Mouse (Mus musculus) frontal cortex, postnatal 25 days (tissue): Measurements from ENCODE around the gene Egln3.

Experiments
- DNase-seq, 2 experiments: peaks; one replicate each; pipeline ENCODE4 v3.0.0; 2022; ENCODE audit warnings: low spot score in 2 of 2

The Egln3 gene

GRCm38 (mm10) chr12:54163166-54163565 is 40.5 kb downstream of the Egln3 start:
- DNase-seq, result no peak

GRCm38 (mm10) chr12:54162637-54163131 is 41.0 kb downstream of the Egln3 start:
- DNase-seq, result no peak

GRCm38 (mm10) chr12:54161468-54162202 is 42.0 kb downstream of the Egln3 start:
- no peak for DNase-seq

DNA sequence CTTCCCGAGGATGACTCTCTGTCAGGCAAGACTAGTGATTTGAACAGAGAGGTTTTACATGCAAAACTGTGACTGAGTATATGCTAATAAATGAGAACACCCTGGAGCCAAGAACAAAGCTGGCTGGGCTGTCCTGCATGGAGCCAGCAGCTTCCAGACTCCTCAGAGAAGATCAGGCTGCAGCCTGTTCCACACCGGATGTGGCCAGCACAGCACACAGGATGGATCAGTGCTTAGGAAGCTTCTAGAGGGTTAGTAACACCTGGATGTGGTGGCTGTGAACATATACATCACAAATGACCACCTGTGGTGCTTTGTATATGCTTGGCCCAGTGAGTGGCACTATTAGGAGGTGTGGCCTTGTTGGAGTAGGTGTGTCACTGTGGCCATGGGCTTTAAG is 43.4 kb downstream of the Egln3 start:
- DNase-seq, result no peak

- DNase-seq, result no peak
Measured at GRCm38 (mm10) chr12:54154771-54155170, 48.9 kb downstream of the Egln3 start.

- no peak for DNase-seq
Measured at GRCm38 (mm10) chr12:54146943-54147556, 56.6 kb downstream of the Egln3 start.
